In the genomic region with DNA sequence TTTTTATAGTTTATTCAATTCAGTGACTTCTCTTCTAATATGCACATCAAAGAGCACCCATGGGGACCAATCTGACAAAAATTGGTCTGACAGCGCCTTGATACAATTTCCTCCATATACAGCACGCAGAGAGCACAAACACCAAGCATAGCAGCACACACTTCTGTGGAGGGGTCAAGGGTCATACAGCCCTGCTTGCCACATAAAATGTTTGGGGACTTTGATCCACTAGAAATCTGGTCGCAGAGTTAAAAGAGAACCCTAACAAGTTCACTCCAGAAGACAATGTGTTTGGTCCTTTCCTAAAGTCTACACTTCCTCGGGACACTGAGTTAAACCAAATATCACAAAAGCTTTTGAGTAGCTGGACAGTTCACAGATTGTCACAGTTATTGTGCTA, we compare ENCODE assay signal across 16 mouse cellular contexts. TPM values are rescaled to one million over a fixed set of nuclear protein-coding genes. Genes with fewer than 3 reads are reported as not detected.
DNase-seq lines count a peak whose midpoint lies in the region; ATAC-seq and TF ChIP-seq lines count a peak whose summit lies in the region.
"Had no signal": no experiment of that assay in that cellular context is flagged by ENCODE, and none has a peak within 500 bp of the region (broad histone marks: within the 10 kb centered on the region; RNA-seq: fewer than 3 reads in every experiment).

No protein-coding gene starts in this region.

- no peak overlapping the region for H3K4me2 ChIP-seq in liver, embryonic 11.5 days
- H3K4me2 ChIP-seq: embryonic facial prominence, embryonic 12.5 days; forebrain, embryonic 15.5 days had no signal

- H3K27ac ChIP-seq in kidney, adult 2 months (ENCODE audit: insufficient read depth, low read depth, low read length), result no peak overlapping the region
- peak overlapping the region; percentile 88 for H3K27ac ChIP-seq in liver, adult 2 months (replicated peaks; ENCODE audit: insufficient read depth, low read depth, low read length)
- no peak overlapping the region for H3K27ac ChIP-seq in liver, embryonic 11.5 days (ENCODE audit: low read depth, low read length)
- H3K27ac ChIP-seq in small intestine, adult 2 months (ENCODE audit: insufficient read depth, low read depth, low read length), result peak overlapping the region; percentile 36
- H3K27ac ChIP-seq: embryonic facial prominence, embryonic 12.5 days; forebrain, embryonic 15.5 days; heart, embryonic 10.5 days had no signal

- no peak for TF ChIP-seq CTCF in kidney, adult 2 months (conservative IDR thresholded peaks at IDR 0.05; ENCODE audit: insufficient read depth, insufficient read length, low read depth, low read length)
- no peak for TF ChIP-seq CTCF in liver, adult 2 months (IDR thresholded peaks at IDR 0.05; ENCODE audit: low read depth, low read length)
- TF ChIP-seq CTCF in small intestine, adult 2 months (IDR thresholded peaks at IDR 0.05; ENCODE audit: extremely low read depth, insufficient read length, insufficient replicate concordance, low read depth, low read length), result no peak

- H3K9me3 ChIP-seq in liver, embryonic 11.5 days (ENCODE audit: control insufficient read depth, low read length), result no peaks in the 10 kb centered on the region
- H3K9me3 ChIP-seq: embryonic facial prominence, embryonic 12.5 days; forebrain, embryonic 15.5 days; heart, embryonic 10.5 days had no signal

- no peak for TF ChIP-seq POLR2A in kidney, adult 2 months (IDR thresholded peaks at IDR 0.05; ENCODE audit: low read depth, low read length)
- TF ChIP-seq POLR2A in liver, adult 2 months (IDR thresholded peaks at IDR 0.05; ENCODE audit: extremely low read depth, insufficient read depth, low read length), result no peak
- no peak for TF ChIP-seq POLR2A in small intestine, adult 2 months (IDR thresholded peaks at IDR 0.05; ENCODE audit: low read depth, low read length)

- no peaks in the 10 kb centered on the region; the same call in 1 of the 2 replicates for H3K36me3 ChIP-seq in kidney, adult 2 months (ENCODE audit: control insufficient read depth, insufficient read depth, low read length)
- peaks cover 10% of the 10 kb centered on the region for H3K36me3 ChIP-seq in liver, adult 2 months (ENCODE audit: control insufficient read depth, insufficient read depth, low read length)
- H3K36me3 ChIP-seq in liver, embryonic 11.5 days (ENCODE audit: control insufficient read depth, insufficient read depth, low read length), result no peaks in the 10 kb centered on the region
- H3K36me3 ChIP-seq in small intestine, adult 2 months (ENCODE audit: control insufficient read depth, insufficient read depth, low read length), result peaks cover 6% of the 10 kb centered on the region; the same call in 1 of the 2 replicates
- H3K36me3 ChIP-seq: embryonic facial prominence, embryonic 12.5 days; forebrain, embryonic 15.5 days; heart, embryonic 10.5 days had no signal

- no peaks in the 10 kb centered on the region for H3K27me3 ChIP-seq in kidney, adult 2 months (replicated peaks; ENCODE audit: control insufficient read depth, insufficient read depth, low read length)
- H3K27me3 ChIP-seq in liver, adult 2 months (ENCODE audit: control insufficient read depth, insufficient read depth, low read length), result no peaks in the 10 kb centered on the region
- peaks cover 4% of the 10 kb centered on the region; the same call in 1 of the 2 replicates for H3K27me3 ChIP-seq in liver, embryonic 11.5 days (replicated peaks; ENCODE audit: control insufficient read depth, insufficient read depth, low read length)
- no peaks in the 10 kb centered on the region for H3K27me3 ChIP-seq in small intestine, adult 2 months (ENCODE audit: control insufficient read depth, insufficient read depth, low read length)
- H3K27me3 ChIP-seq: CH12.LX; embryonic facial prominence, embryonic 12.5 days; forebrain, embryonic 15.5 days had no signal

- peak; percentile 53 for DNase-seq in kidney, adult 2 months
- no peak for DNase-seq in kidney, postnatal 4 days
- peak; percentile 88 for DNase-seq in liver, adult 2 months (ENCODE audit: extremely low read depth, low read depth, low spot score)
- DNase-seq in liver, embryonic 11.5 days (ENCODE audit: low spot score), result no peak
- peak; percentile 5 for DNase-seq in kidney, postnatal 14 days
- DNase-seq: adrenal gland, postnatal 14 days; heart, adult 18-20 months; heart, postnatal 10 days; heart, postnatal 4 days had no signal

- no peak overlapping the region for H3K9ac ChIP-seq in liver, adult 2 months (ENCODE audit: low read depth, low read length)
- H3K9ac ChIP-seq in liver, embryonic 11.5 days (ENCODE audit: low read depth, low read length), result no peak overlapping the region
- H3K9ac ChIP-seq: embryonic facial prominence, embryonic 12.5 days; forebrain, embryonic 15.5 days had no signal

- peaks cover 16% of the 10 kb centered on the region; the same call in 1 of the 2 replicates for H3K79me2 ChIP-seq in liver, adult 2 months (ENCODE audit: control insufficient read depth, insufficient read depth, low read length)

- peaks cover 3% of the 10 kb centered on the region; the same call in 1 of the 2 replicates for H3K4me1 ChIP-seq in kidney, adult 2 months (ENCODE audit: control insufficient read depth, insufficient read depth, low read length)
- H3K4me1 ChIP-seq in liver, adult 2 months (ENCODE audit: control insufficient read depth, insufficient read depth, low read length), result peaks cover 19% of the 10 kb centered on the region
- no peaks in the 10 kb centered on the region for H3K4me1 ChIP-seq in liver, embryonic 11.5 days (replicated peaks; ENCODE audit: control insufficient read depth, insufficient read depth, low read length)
- H3K4me1 ChIP-seq in small intestine, adult 2 months (ENCODE audit: control insufficient read depth, insufficient read depth, insufficient read length, low read length), result peaks cover 17% of the 10 kb centered on the region; the same call in 1 of the 2 replicates
- H3K4me1 ChIP-seq: embryonic facial prominence, embryonic 12.5 days; heart, embryonic 10.5 days had no signal

- 57% methylated on average over 4 of the region's 4 CpGs for WGBS in kidney, adult 2 months
- WGBS in liver, adult 2 months, result 27% methylated on average over 4 of the region's 4 CpGs
- 74% methylated on average over 4 of the region's 4 CpGs for WGBS in liver, embryonic 11.5 days
- WGBS in small intestine, adult 2 months, result 36% methylated on average over 4 of the region's 4 CpGs

- H3K4me3 ChIP-seq in kidney, adult 2 months (ENCODE audit: insufficient read depth, low read depth, low read length), result no peak overlapping the region
- no peak overlapping the region; the same call in 1 of the 2 replicates for H3K4me3 ChIP-seq in liver, adult 2 months (ENCODE audit: insufficient read depth, low read depth, low read length)
- no peak overlapping the region for H3K4me3 ChIP-seq in liver, embryonic 11.5 days (ENCODE audit: low read depth, low read length)
- no peak overlapping the region for H3K4me3 ChIP-seq in small intestine, adult 2 months (ENCODE audit: low read depth, low read length)
- H3K4me3 ChIP-seq: embryonic facial prominence, embryonic 12.5 days; forebrain, embryonic 15.5 days; heart, embryonic 10.5 days had no signal

- no peak for ATAC-seq in liver, embryonic 11.5 days (replicated peaks; ENCODE audit: low FRiP score)
- ATAC-seq: activated CD4-positive, CD25-positive, alpha-beta regulatory T cell, adult 4 months; forebrain, embryonic 15.5 days; Patski had no signal

RNA-seq across cellular contexts. Expression of a gene that starts 5.7 kb away (rescaled TPM):
- polyA plus RNA-seq in kidney, adult 2 months (2012; rRNA removed), result 75.7 and 77.0 TPM in 2 replicates
- total RNA-seq in liver, adult 2 months (2014; rRNA removed), result 36.2 and 46.2 TPM in 2 replicates
- polyA plus RNA-seq in liver, adult 2 months (2012; rRNA removed), result 66.4 and 71.8 TPM in 2 replicates
- polyA plus RNA-seq in liver, embryonic 11.5 days (2014; fragmentation: Nextera tagmentation; extraction: Ambion mirVana), result 2.6 and 3.1 TPM in 2 replicates
- polyA plus RNA-seq in small intestine, adult 2 months (2012; rRNA removed), result 17.2 and 36.2 TPM in 2 replicates

RNA-seq across cellular contexts. Expression of a gene that starts 53.7 kb away (rescaled TPM):
- polyA plus RNA-seq in kidney, adult 2 months (2012; rRNA removed), result 1.6 and 2.4 TPM in 2 replicates
- 6.4 and 6.7 TPM in 2 replicates for total RNA-seq in liver, adult 2 months (2014; rRNA removed)
- 1.4 and 2.2 TPM in 2 replicates for polyA plus RNA-seq in liver, adult 2 months (2012; rRNA removed)
- 31.3 and 36.0 TPM in 2 replicates for polyA plus RNA-seq in liver, embryonic 11.5 days (2014; fragmentation: Nextera tagmentation; extraction: Ambion mirVana)
- 0.51 and 0.56 TPM in 2 replicates for polyA plus RNA-seq in small intestine, adult 2 months (2012; rRNA removed)

RNA-seq across cellular contexts. Expression of a gene that starts 56.8 kb away (rescaled TPM):
- polyA plus RNA-seq in kidney, adult 2 months (2012; rRNA removed), result 1.5 and 6.8 TPM in 2 replicates
- total RNA-seq in liver, adult 2 months (2014; rRNA removed), result 0.83 and 1.5 TPM in 2 replicates
- 0.72 and 1.4 TPM in 2 replicates for polyA plus RNA-seq in liver, adult 2 months (2012; rRNA removed)
- 11.5 and 15.5 TPM in 2 replicates for polyA plus RNA-seq in liver, embryonic 11.5 days (2014; fragmentation: Nextera tagmentation; extraction: Ambion mirVana)
- 4.2 and 6.6 TPM in 2 replicates for polyA plus RNA-seq in small intestine, adult 2 months (2012; rRNA removed)
- polyA plus RNA-seq: Patski had no signal

Comparison
In these comparisons a context has a peak if more than half of its experiments do, and no peak if none do; other contexts are left out.
1. DNase-seq: peak in kidney, adult 2 months (single experiment), liver, adult 2 months (single experiment) and kidney, postnatal 14 days (single experiment); none in kidney, postnatal 4 days (0 of 2) and liver, embryonic 11.5 days (single experiment).
2. H3K27ac ChIP-seq: peak in liver, adult 2 months (single experiment) and small intestine, adult 2 months (single experiment); none in kidney, adult 2 months (single experiment) and liver, embryonic 11.5 days (single experiment).